Mouse (Mus musculus): Measurements from ENCODE around the gene Limk2. TPM values are rescaled to one million over a fixed set of nuclear protein-coding genes. Genes with fewer than 3 reads are reported as not detected.

Gene Limk2
- total RNA-seq, 1 experiment from 2014 or later: 18.0 TPM

DNA sequence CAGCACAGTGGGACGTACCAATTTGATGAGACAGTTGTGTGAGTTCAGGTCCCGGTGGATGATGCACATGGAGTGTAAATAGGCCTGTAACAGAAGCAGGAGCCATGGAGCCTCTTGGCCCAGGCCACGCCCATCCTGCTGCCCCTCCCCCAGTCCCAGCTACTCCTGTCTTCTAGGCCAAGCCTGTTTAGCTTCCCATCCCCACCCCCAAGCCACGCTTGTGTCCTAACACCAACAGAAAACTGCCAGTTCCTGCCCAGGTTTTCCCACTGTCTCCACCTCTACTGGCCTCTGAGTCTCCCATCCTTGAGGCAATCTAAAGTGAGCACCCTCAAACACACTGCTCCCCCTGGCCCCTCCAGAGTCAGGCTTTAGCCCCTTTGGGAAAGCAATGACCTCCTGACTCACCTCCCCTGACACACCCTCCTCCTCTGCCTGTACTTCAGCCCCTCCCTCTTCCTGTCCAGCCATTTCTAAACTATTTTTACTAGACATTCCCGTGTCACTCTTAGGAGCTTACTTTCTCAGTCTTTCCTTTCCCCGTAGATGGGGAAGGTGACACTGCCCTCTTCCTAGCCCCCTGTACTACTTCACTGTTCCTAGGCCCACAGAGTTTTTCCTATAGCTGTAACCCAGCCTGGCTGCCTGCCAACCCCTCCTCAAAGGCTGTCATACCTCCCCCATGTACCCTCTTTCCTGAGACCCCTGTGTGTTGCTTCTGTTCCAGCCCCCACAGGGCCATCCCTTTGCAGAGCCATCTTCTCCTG, 60.2 kb downstream of the Limk2 start:
- no peak for ATAC-seq (replicated peaks in 1 of 2; ENCODE audit: insufficient read depth in 1 of 2, low FRiP score in 2 of 2, low TSS enrichment in 1 of 2, low read depth in 1 of 2, poor library complexity in 2 of 2, severe bottlenecking in 2 of 2)

DNA sequence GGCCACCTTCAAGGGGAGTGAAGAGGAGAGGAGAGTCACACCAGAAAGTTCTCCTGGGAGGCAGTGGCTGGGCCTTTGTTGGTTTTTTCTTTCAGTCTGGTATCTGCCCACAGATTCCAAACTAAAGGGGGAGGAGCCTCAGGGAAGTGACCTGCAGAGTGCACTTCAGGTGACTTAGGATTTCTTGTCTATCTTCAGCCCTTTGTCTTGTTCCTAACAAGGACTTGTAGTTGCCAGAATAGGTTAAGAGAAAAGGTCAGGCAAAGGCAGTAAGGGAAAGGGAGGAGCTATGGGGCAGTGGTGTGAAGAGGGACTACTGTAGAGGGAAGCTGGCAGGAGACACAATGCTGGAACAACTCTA, 61.2 kb downstream of the Limk2 start:
- ATAC-seq (replicated peaks in 1 of 2; ENCODE audit: insufficient read depth in 1 of 2, low FRiP score in 2 of 2, low TSS enrichment in 1 of 2, low read depth in 1 of 2, poor library complexity in 2 of 2, severe bottlenecking in 2 of 2): no peak

DNA sequence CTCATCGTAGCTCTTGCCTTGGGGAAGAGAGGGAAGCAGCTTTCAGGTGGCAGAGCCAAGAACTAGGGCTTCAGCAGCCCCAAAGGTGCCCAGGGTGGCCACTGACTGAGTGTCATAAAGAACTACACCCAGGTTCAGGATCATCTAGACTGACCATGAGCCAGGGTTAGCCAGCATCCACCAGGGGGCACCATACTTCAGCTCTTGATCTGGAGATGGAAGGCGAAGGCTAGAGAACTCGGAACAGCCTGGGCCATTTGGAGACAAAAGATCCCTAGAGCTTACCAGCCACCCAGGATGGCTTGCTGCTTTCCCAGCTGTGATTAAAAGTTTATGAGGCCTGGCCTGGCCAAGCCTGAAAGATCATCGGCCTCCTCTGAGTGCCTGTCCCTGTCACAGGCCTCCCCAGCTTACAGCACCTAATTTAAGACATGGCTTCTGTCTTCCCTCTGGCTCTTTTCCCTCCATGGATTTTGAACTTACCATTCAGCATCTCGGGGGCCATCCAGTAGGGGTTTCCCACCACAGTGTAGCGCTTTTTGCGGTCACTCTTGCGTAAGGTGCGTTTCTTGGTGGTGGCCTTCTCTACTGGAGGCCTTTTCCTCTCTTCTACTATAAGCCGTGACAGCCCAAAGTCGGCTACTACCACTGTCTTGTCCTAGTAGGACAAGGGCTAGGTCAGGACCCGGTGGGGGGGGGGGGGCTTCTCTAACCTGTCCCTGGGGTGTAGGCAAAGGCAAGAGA, 61.7 kb downstream of the Limk2 start:
- ATAC-seq (replicated peaks in 1 of 2; ENCODE audit: insufficient read depth in 1 of 2, low FRiP score in 2 of 2, low TSS enrichment in 1 of 2, low read depth in 1 of 2, poor library complexity in 2 of 2, severe bottlenecking in 2 of 2): peak; percentile 82

DNA sequence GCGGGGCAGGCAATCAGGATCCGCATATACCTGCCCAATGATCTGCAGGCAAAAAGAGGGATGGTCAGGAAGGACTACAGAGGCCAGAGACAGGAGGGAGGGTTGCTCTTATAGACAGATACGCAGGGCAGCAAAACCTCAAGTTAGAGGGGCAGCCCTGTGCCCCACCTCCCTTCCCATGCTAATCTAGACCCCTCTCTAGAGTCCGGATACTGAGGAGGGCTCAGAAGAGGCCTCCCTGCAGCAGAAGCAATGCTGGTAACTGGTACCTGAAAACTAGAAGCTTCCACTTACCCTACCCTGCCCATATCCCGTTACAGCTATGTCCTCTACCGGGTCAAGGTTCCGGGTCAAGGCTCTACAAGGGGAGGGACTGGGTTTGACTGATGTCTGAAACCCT, 62.6 kb downstream of the Limk2 start:
- no peak for ATAC-seq (replicated peaks in 1 of 2; ENCODE audit: insufficient read depth in 1 of 2, low FRiP score in 2 of 2, low TSS enrichment in 1 of 2, low read depth in 1 of 2, poor library complexity in 2 of 2, severe bottlenecking in 2 of 2)

DNA sequence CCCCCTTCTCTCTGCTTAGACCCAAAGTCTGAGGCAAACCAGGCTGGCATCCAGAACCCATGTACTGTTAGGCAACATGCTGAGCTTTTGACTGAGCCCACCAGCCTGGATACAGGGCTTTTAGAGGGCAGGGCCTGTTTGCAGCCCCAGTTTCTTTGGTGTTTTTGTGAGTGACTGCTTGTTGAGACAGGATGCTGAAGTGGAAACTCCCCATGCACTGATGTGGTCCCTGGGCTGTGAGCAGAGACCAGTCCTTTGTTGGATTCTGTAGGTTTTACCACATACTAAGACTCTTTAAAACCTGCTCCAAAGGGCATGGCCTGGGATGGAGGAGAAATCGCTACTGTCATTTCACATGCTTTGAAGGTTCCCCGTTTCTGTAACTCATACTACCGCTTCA, 64.1 kb downstream of the Limk2 start:
- no peak for ATAC-seq (replicated peaks in 1 of 2; ENCODE audit: insufficient read depth in 1 of 2, low FRiP score in 2 of 2, low TSS enrichment in 1 of 2, low read depth in 1 of 2, poor library complexity in 2 of 2, severe bottlenecking in 2 of 2)

DNA sequence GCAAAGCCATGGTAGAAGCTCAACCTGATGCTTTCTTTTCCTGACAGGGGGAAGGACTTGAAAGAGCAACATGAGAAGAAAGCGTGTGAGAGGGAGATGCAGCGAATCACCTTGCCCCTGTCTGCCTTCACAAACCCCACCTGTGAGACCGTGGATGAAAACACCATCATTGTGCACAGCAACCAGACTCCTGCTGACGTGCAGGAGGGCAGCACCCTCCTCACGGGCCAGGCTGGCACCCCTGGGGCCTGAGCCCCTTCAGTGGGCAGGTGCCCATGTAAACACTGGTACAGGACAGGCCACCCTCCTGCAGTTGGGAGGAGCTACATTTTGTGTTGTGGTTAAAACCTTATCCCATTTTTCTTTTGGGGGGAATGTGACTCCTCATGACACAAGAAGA, 67.5 kb downstream of the Limk2 start:
- ATAC-seq (replicated peaks in 1 of 2; ENCODE audit: insufficient read depth in 1 of 2, low FRiP score in 2 of 2, low TSS enrichment in 1 of 2, low read depth in 1 of 2, poor library complexity in 2 of 2, severe bottlenecking in 2 of 2): no peak

DNA sequence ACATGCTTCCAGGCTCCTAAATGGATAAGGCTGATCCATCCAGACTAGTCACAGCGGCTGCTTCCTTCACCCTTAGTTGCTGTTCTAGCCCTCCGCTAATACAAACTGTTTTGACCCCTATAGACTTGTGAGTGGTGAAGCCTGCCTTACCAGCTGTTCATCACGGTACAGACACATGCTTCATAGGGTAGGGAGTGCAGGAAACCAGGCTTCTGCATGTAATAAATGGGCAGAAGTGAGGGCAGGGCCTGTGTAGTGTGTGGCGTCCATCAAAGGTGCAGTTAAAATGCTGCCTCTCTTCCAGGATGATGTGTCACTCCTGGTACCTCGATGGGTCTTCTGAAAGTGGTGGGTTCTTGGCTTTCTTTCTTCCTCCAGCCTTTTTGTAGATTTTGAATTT, 71.0 kb downstream of the Limk2 start:
- no peak for ATAC-seq (replicated peaks in 1 of 2; ENCODE audit: insufficient read depth in 1 of 2, low FRiP score in 2 of 2, low TSS enrichment in 1 of 2, low read depth in 1 of 2, poor library complexity in 2 of 2, severe bottlenecking in 2 of 2)

DNA sequence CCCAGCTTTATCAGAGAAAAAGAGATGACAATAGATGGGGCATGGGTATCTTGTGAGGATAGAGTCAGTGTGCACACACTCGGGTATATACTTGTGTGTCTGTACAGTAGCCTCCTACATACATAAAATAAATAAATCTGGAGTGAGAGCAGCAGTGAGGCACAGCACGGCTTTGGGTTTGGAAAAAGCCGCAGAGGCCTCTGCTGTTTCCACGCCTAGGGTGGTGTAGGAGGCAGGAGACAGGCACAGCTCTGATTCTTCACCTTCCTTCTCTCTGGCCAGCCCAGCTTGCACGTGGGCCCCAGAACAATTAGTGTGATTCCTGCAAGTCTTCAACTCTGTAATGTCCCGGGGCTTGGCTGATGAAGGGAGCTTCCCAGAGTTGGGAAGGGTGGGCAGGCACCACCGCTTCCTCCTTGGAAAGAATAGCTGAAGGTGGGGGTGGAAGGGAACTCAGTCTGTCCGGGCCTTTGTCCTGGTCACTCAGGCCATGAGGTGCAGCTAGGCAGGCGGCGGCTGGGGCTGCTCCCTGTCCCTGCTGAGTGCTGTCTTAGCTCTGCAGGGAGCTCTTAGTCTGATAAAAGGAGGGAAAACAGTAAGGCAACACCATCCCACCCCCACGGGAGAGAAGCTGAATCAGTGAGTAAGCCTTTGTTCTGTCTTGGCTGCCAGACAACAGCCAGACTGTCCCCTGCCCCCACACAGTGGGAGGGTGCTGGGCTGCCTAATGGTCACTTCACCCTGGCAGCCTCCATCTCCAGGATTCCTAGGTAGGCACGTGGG, 71.6 kb downstream of the Limk2 start:
- no peak for ATAC-seq (replicated peaks in 1 of 2; ENCODE audit: insufficient read depth in 1 of 2, low FRiP score in 2 of 2, low TSS enrichment in 1 of 2, low read depth in 1 of 2, poor library complexity in 2 of 2, severe bottlenecking in 2 of 2)

DNA sequence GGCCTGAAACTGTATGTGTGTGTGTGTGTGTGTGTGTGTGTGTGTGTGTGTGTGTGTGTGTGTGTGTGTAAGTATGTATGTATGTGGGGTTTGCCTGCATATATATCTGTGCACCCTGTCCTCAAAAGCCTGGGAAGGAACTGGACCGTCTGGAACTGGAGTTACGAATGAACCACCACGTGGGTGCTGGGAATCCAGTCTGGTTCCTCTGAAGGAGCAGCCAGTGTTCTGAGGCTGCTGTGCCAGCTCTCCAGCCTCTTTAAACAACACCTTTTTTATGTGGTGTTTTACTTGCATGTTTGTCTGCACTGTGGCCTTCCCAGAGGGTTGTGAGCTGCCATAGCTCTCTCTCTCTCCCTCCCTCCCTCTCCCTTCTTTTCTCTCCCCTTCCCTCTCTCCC, 72.4 kb downstream of the Limk2 start:
- ATAC-seq (replicated peaks in 1 of 2; ENCODE audit: insufficient read depth in 1 of 2, low FRiP score in 2 of 2, low TSS enrichment in 1 of 2, low read depth in 1 of 2, poor library complexity in 2 of 2, severe bottlenecking in 2 of 2): no peak

DNA sequence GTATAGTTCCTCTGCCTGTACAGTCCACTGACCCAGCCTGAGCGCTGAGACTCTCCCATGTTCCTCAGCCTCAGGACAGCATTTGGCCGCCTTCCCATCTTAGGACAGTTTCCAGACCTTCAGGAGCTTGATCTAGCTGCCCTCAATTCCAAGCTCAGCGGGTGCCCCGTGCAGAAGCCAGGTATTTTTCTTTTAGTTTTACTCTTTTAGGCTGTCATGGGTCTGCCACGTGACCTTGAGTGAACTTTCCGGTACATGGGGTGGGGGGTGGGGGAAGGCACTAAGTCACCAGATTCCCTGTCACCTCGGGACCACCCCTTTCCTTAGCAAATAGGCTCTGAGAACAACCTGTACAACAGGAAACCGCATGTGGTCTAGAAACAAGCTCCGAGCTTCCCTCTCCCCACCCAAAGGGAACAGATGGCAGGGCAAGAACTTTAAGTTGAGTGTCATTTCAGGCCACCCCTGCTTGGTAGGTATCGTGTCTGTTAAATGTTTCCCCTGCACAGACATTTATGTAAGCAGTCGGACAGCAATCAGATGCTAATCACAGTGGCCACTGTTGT, 73.3 kb downstream of the Limk2 start:
- ATAC-seq (replicated peaks in 1 of 2; ENCODE audit: insufficient read depth in 1 of 2, low FRiP score in 2 of 2, low TSS enrichment in 1 of 2, low read depth in 1 of 2, poor library complexity in 2 of 2, severe bottlenecking in 2 of 2): peak; percentile 78 to 87

DNA sequence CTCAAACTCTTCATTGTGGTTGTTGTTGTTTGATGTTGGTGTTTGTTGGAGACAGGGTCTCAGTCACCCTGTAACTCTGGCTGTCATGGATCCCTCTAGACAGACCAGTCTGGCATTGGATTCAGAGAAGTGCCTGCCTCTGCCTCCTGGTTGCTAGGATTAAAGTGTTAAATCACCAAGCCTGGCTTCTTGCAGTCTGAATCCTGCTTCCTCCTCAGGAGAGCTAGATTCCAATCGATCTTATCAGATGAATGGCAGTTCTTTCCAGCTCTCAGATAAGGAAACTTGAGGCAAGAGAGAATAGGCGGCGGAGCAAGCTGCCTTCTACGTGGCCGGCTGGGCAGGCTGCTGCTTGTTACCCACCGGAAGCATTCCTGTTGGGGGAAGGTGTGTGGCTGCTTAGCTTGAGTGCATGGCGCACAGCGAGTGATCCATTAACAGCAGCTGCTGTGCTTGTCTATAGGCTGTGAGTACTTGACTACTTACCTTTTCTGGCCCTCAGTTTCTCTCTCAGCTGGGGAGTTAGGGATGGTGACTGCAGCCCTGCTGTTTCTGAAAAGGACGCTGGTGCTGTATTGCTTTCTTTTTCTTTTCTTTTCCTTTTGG, 74.2 kb downstream of the Limk2 start:
- no peak for ATAC-seq (replicated peaks in 1 of 2; ENCODE audit: insufficient read depth in 1 of 2, low FRiP score in 2 of 2, low TSS enrichment in 1 of 2, low read depth in 1 of 2, poor library complexity in 2 of 2, severe bottlenecking in 2 of 2)

DNA sequence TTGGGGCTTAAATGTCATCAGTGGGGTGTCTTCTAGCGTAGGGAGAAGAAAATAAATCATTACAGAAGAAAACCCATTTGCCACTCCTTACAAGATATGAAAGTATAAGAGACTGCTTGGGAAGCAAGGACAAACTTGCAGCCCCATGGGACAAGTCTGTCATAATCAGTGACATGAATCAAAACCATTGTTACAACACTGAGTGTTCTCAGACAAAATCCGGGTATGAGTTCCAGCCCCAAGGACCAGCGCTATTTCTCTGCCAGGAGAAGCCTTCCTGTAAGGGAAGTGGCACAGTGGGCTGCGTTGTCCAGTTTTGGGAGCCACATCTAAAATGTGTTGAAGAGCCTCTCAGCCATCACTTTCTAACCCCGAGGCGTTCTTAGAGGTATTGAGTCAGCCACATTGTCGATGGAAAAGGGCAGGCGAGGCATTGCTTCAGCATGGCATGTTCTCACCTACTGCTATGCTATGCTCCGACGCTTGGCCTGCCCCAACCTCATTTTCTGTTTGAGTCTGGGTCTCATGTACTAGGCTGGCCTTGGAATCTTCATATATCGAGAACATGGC, 74.8 kb downstream of the Limk2 start:
- ATAC-seq (replicated peaks in 1 of 2; ENCODE audit: insufficient read depth in 1 of 2, low FRiP score in 2 of 2, low TSS enrichment in 1 of 2, low read depth in 1 of 2, poor library complexity in 2 of 2, severe bottlenecking in 2 of 2): no peak

DNA sequence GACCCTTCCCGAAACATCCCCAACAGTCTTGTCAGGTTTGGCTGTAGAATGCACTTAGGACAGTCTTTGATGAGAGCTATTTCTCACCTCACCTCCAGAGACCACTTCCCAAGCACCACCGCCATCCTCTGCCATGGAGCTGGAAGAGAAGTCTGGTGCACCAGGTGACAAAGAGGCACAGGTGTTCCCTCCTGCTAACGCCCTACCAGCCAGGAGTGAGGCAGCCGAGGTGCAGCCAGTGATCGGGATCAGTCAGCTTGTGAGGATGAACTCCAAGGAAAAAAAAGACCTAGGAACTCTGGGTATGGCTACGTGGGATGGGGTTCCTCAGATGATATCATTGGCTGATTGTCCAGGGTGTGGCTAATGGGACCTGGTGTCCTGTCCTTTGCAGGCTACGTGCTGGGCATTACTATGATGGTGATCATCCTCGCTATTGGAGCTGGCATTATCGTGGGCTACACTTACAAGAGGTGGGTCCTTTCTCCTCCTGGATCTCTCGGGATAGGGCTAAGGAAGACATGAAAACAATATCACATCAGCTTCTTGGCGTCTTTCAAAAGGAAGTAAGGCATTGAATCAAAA, 75.8 kb downstream of the Limk2 start:
- no peak for ATAC-seq (replicated peaks in 1 of 2; ENCODE audit: insufficient read depth in 1 of 2, low FRiP score in 2 of 2, low TSS enrichment in 1 of 2, low read depth in 1 of 2, poor library complexity in 2 of 2, severe bottlenecking in 2 of 2)

DNA sequence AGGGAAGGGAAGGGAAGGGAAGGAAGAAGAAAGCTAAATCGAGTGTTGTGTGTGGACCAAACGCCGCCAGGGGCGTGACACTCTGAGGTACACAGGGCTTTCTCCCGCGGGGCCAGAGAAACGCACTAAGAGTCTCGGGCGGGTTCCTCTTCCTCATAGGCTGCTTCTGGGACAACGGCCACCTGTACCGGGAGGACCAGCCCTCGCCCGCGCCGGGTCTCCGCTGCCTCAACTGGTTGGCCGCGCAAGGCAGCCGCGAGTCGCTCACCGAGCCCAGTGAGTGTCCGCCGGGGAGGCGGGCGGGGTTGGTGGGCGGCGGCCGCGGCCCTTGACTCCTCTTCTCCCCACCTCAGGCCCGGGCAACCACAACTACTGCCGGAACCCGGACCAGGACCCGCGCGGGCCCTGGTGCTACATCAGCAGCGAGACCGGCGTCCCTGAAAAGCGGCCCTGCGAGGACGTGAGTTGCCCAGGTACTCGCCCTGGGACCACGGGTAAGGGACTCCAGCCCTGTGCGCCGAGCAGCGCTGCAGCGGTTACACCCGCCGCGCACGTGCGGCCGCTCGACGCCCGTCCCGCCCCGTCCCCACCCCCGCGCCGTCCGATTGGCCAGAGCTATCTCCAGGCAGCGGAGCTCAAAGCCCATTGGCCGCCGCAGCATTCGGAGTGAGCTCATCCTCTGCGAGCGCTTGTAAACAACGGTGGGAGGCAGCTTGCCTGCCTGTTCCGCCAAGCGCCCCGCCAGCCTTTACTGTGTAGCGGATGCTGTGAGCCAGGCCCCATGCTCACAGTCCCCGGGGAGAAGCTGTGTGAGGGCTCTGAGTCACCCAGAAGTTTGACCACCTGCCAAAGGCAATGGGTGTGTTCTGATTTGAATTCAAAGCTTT, 77.0 kb downstream of the Limk2 start:
- peak; percentile 67 to 74 for ATAC-seq (replicated peaks in 1 of 2; ENCODE audit: insufficient read depth in 1 of 2, low FRiP score in 2 of 2, low TSS enrichment in 1 of 2, low read depth in 1 of 2, poor library complexity in 2 of 2, severe bottlenecking in 2 of 2)

DNA sequence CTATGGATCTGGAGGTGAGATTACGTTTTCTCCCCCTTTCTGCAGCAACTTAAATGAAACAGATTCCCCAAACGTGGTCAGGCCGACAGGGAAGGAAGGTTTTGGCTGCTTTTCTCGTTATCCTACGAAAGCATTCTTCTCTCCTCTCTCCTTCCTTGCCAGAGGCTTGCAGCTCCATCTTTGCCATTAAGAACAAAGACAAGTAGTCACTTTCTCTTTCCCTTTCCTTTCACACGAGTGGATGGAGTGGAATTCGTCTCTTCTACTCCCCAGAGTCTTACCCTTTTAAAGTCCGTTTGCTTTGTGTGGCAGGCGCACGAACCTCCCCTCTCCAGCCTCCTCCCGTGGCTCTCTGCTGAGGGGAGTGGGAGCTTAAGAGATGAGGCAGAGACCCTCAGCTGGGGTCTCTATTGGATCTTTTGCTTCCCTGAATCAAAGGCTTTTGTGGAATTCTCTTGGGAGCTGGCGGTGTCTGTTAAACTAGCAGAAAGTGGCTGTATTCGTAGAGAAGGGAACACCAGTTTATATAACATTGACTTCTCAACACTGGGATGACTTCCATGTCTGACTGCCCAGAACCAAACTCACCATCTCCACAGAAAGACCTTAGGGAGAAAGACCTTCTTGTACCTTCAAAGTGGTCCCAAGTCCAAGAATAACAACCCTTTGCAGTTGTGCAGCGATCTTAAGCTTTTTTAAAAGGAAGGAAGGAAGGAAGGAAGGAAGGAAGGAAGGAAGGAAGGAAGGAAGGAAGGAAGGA, 77.8 kb downstream of the Limk2 start:
- no peak for ATAC-seq (replicated peaks in 1 of 2; ENCODE audit: insufficient read depth in 1 of 2, low FRiP score in 2 of 2, low TSS enrichment in 1 of 2, low read depth in 1 of 2, poor library complexity in 2 of 2, severe bottlenecking in 2 of 2)

All from hematopoietic stem cell, adult 5-6 weeks (primary cell).